Mouse (Mus musculus): Measurements from ENCODE around the gene Olfr1260. TPM values are rescaled to one million over a fixed set of nuclear protein-coding genes. Genes with fewer than 3 reads are reported as not detected.

The Olfr1260 gene
- polyA plus RNA-seq, 1 experiment from 2014 or later: not detected

Other genes starting within 250 kb of the Olfr1260 start
- gene Olfr1252, start 249.3 kb upstream of the Olfr1260 start, polyA plus RNA-seq (2014; fragmentation: Nextera tagmentation; extraction: Ambion mirVana): not detected in 2 replicates
- gene Olfr1253, start 217.2 kb upstream of the Olfr1260 start, polyA plus RNA-seq (2014; fragmentation: Nextera tagmentation; extraction: Ambion mirVana): not detected in 2 replicates
- not detected in 2 replicates for gene Olfr1254, start 180.7 kb upstream of the Olfr1260 start, polyA plus RNA-seq (2014; fragmentation: Nextera tagmentation; extraction: Ambion mirVana)
- gene Olfr1255, start 162.3 kb upstream of the Olfr1260 start, polyA plus RNA-seq (2014; fragmentation: Nextera tagmentation; extraction: Ambion mirVana): not detected in 2 replicates
- not detected in 2 replicates for gene Olfr1256, start 132.8 kb upstream of the Olfr1260 start, polyA plus RNA-seq (2014; fragmentation: Nextera tagmentation; extraction: Ambion mirVana)
- gene Olfr48, start 126.1 kb upstream of the Olfr1260 start, polyA plus RNA-seq (2014; fragmentation: Nextera tagmentation; extraction: Ambion mirVana): not detected in 2 replicates
- not detected in 2 replicates for gene Olfr1257, start 95.9 kb upstream of the Olfr1260 start, polyA plus RNA-seq (2014; fragmentation: Nextera tagmentation; extraction: Ambion mirVana)
- gene Olfr1258, start 47.0 kb upstream of the Olfr1260 start, polyA plus RNA-seq (2014; fragmentation: Nextera tagmentation; extraction: Ambion mirVana): not detected in 2 replicates
- gene Olfr1259, start 25.7 kb upstream of the Olfr1260 start, polyA plus RNA-seq (2014; fragmentation: Nextera tagmentation; extraction: Ambion mirVana): not detected in 2 replicates
- gene Olfr1261, start 16.9 kb downstream of the Olfr1260 start, polyA plus RNA-seq (2014; fragmentation: Nextera tagmentation; extraction: Ambion mirVana): not detected in 2 replicates
- not detected in 2 replicates for gene Olfr1262, start 25.8 kb downstream of the Olfr1260 start, polyA plus RNA-seq (2014; fragmentation: Nextera tagmentation; extraction: Ambion mirVana)
- not detected in 2 replicates for gene Olfr1263, start 37.8 kb downstream of the Olfr1260 start, polyA plus RNA-seq (2014; fragmentation: Nextera tagmentation; extraction: Ambion mirVana)
- not detected in 2 replicates for gene Olfr1264, start 51.2 kb downstream of the Olfr1260 start, polyA plus RNA-seq (2014; fragmentation: Nextera tagmentation; extraction: Ambion mirVana)
- gene Olfr1265, start 61.0 kb downstream of the Olfr1260 start, polyA plus RNA-seq (2014; fragmentation: Nextera tagmentation; extraction: Ambion mirVana): not detected in 2 replicates
- gene Olfr140, start 89.3 kb downstream of the Olfr1260 start, polyA plus RNA-seq (2014; fragmentation: Nextera tagmentation; extraction: Ambion mirVana): not detected in 2 replicates
- not detected in 2 replicates for gene Olfr1269, start 147.1 kb downstream of the Olfr1260 start, polyA plus RNA-seq (2014; fragmentation: Nextera tagmentation; extraction: Ambion mirVana)
- gene Olfr32, start 168.0 kb downstream of the Olfr1260 start, polyA plus RNA-seq (2014; fragmentation: Nextera tagmentation; extraction: Ambion mirVana): not detected in 2 replicates
- gene Olfr1270, start 178.8 kb downstream of the Olfr1260 start, polyA plus RNA-seq (2014; fragmentation: Nextera tagmentation; extraction: Ambion mirVana): not detected in 2 replicates

All from limb, embryonic 11.5 days (tissue).